Mouse (Mus musculus) B cell, adult 2 months (primary cell): ENCODE data around the gene Nr2c1.

Source experiments
- DNase-seq, 2 experiments: peaks; one replicate each; pipeline ENCODE4 v3.0.0; 2022

The Nr2c1 gene

DNA sequence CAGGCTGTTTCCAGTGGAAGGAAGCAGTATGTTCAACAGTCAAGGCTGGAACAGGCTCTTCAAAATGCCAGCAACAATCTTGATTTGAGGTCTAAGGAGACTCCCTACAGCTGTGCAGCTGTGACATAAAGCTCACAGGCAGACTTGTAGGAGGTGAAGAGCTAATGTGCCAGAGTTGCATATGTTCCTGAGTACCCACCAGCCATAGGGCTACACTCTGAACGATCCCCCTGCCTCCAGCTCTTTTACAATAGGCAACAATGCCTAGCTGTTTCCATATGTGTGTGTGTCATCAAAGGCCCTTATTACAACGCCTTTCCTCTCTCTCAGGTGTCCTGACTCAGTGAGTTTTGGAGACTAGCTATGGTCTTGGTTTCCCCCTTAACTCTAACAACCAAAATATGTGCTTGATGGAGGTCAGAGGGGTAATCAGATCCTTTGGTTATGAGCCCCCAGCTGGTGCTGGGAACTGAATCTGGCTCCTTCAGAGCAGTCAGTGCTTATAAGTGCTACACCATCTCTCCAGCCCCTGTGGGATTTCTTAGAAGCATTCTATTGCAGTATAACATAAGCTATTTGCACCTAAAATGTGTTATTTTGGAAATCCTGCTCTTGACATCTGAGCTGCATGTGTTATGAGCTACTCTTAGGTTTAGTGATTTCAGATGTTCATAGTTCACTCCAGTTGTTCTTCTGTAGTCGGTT is 7.4 kb upstream of the Nr2c1 start:
- DNase-seq = no peak

DNA sequence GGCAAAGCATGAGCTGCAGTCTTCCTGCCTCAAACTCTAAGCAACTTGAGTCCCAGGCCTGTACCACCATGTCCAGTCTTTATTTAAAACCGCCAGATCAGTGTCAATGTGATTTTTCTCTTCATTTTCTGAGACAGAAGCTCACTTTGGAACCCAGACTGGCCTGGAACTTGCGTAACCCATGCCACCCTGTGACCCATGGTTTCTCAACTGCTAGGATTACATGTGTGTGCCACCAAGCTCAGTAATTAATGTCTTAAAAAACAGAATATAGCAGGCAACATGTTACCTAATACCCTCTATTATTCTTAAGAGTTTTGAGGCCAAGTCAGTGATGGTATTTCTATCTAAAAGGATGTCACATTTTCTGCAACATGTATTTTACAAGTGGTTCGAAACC is 5.4 kb upstream of the Nr2c1 start:
- DNase-seq = no peak

DNA sequence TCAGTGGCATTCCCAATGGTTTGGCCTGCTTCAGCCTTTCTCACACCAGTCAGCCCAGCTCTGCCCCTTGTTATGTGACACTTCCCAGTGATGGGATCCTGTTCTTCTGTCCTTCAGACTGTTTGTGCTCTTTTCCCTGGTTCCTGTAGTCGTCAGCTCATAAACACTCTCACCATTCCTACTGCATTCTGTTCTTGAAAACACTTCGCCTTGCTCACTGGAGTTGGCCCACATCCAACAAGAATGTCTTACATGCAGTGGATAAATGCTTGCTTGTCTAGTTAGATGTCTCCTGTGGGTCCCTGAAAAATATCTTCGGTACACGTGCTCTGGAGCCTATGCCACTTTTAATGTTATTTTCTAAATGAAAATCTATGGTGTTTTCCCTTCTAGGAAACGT is 3.2 kb upstream of the Nr2c1 start:
- no peak for DNase-seq

DNA sequence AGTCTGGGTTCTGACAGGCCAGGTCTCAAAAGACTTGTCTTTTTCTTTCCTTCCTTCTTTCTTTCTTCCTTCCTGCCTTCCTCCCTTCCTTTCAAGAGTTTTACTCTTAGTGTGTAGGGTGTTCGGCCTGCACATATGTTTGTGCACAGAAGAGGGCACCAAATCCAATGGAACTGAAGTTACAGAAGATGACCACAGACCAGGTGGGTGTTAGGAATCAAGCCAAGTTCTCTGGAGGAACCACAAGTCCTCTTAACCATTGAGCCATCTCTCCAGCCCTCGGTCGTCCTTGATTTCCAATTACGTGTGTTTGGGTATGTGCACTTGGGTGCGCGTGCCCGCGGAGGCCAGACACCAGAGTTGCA is 450 bp upstream of the Nr2c1 start:
- no peak for DNase-seq

DNA sequence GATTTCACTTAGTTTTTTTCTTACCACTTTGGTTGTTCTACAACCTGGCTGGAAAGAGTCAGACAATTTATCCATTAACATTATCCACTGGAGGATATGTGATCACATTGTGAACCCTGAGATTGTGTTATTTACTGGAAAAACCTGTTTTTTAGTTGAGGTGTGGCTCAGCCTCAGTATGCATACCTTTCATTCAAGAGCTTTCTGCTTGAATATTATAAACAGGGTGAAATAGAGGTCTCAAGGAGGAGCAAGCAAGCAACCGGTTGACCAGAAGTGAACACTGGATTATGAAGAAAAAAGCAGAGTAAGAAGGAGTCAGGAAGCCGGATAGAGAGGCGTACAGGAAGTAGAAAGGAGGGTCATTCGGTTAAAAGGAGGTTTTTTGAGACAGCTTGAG is 3.7 kb downstream of the Nr2c1 start:
- no peak for DNase-seq

DNA sequence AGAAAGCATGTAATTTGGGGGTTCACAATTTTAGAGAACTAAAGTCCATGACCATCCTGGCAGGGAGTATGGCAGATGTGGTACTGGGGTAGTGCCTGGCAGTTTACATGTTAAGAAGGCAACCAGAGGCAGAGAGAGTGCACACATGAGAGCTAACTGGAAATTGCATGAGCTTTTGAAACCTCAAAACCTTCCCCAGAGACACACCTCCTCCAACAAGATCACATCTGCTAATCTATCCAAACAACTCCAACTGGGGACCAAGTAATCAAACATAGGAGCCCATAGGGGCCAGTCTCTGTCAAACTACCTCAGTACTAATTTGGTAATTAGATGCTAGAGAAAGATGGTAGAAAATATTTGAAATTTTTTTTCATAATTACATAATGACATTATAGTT is 6.0 kb downstream of the Nr2c1 start:
- no peak for DNase-seq

DNA sequence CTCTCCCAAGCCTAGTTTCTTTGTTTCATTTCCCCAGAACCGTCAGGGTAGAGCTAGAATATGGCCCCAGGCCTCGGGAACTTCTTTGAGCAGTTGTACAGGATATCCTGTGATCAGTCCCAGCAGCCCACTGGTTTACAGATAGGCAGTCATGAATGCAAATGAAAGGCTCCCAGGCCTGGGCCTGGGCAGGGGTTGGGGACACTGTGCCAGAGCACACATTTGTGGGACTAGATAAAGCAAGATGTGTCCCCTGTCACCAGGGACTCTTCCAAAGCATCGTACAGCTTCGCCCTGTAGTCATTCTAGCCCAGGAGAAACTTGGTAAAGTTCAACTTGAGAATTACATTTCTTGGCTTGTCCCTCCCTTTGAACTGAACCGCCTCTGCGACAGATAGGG is 11.1 kb downstream of the Nr2c1 start:
- DNase-seq = no peak

DNA sequence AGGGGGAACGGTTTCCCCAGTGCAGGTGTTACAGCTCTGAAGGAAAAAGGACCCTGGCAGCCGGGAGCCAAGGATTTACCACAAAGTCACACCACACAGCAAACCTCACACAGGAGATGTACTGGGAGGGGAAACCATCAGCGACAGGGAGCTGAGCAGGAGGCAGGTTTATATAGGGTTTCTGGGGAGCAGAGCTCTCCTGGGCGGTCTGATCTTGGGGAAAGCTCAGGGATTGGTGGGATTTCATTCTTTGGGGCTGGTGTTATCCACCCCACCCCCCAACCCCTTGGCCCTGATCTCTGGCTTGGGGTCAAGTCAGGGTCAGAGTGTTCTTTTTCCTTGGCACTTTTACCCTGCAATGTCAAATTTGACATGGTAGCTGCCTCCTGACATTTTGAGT is 11.6 kb downstream of the Nr2c1 start:
- DNase-seq = no peak

DNA sequence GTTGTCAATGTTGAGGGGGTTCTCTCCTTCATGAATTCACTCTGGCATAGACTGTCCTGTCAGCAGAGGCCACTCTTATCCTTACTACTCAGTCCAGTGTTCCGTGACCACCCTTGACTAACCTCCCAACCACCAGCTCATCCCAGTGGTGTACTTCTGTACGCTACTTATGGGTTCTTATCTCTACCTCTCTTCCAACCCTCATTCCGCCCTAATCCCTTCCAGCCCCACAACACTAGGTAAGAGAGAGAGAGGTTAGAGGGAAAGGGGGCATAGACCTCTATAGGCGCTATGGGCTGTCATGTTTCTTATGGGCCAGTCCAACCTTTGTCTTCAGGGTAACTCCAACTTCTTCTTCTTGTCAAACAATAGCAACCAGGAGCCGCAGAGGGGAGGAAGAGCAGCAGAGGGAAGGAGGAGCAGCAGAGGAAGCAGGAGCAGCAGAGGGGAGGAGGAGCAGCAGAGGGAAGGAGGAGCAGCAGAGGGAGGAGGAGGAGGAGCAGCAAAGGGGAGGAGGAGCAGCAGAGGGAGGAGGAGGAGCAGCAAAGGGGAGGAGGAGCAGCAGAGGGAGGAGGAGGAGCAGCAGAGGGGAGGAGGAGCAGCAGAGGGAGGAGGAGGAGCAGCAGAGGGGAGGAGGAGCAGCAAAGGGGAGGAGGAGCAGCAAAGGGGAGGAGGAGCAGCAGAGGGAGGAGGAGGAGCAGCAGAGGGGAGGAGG is 13.4 kb downstream of the Nr2c1 start:
- DNase-seq = no peak

DNA sequence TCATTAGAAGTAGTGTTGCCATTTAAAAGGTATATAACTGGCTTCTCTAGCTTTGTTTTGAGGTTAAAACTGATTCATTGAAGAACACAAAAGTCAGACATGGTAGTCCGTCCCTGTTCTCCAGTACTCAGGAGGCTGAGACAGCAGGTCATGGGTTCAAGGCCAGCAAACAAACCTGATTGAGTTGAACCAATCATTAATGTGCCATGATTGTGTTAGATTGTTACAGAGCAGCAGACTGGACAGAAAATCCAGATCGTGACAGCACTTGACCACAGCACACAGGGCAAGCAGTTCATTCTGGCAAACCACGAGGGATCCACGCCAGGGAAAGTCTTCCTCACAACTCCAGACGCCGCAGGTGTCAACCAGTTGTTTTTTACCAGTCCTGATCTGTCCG is 14.2 kb downstream of the Nr2c1 start:
- DNase-seq = no peak

DNA sequence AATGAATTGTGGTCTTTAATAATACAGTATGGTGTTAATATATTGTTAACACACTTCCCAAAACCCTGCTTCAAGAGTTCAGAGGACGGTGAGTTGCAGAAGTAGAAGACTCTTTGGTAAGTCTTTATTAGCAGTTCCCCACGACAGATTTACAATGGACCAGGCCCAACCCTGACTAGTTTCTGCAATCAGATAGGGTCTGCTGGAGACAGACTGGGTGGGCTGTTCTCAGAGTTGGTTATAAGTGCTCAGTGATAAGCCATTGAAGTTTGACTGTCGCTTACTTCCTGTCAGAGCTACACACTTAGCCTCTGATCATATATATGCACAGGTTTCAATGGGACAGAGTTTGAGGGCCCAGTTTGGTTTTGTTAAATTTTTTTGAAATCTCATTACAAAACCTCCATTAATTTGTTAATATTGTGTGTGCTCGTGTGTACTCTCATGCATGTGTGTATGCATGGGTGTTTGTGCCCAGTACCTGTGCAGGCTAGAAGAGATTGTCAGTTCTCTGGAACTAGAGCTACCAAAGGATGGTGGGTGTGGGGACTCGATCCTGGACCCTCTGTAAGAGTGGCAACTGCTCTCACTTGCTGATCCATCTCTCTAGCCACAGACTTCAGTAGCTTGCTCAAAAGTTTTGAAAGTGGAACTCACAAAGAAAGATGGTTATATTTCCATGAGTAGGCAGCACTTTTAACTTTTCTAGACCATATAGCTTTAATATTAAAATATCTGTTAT is 16.5 kb downstream of the Nr2c1 start:
- no peak for DNase-seq

DNA sequence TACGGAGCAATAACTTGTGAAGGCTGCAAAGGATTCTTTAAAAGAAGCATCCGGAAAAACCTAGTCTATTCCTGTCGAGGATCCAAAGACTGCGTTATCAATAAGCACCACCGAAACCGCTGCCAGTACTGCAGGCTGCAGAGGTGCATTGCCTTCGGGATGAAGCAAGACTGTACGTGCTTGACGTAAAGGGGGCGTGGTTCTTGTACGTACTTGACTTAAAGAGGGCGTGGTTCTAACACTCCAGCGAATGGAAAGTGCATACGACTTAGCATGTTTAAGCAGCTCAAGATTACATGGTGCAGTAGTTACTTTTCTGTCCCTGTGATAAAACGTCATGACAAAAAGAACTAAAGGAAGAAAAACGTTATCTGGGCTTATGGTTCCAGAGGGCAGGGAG is 17.6 kb downstream of the Nr2c1 start:
- DNase-seq = no peak

DNA sequence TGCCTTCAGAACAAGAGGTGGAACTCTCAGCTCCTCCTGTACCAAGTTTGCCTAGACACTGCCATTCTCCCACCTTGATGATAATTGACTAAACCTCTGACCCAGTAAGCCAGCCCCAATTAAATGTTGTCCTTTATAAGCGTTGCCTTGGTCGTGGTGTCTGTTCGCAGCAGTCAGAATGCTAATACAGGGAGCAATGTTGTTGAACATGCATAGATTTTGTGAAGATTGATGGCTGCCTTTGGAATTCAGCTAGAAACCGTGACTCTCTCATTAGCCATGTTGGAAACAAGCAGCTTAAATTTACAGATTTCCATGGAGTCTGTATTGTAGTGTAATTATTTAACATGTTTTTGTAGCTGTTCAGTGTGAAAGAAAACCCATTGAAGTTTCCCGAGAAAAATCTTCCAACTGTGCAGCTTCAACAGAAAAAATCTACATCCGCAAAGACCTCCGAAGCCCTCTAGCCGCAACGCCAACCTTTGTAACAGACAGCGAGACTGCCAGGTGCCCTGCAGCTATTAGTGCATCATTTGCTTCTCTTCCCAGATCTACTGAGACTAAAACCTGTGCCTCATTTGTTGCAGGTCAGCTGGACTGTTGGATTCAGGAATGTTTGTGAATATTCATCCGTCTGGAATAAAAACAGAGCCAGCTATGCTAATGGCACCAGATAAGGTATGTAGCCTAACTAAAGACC is 19.4 kb downstream of the Nr2c1 start:
- DNase-seq = no peak

DNA sequence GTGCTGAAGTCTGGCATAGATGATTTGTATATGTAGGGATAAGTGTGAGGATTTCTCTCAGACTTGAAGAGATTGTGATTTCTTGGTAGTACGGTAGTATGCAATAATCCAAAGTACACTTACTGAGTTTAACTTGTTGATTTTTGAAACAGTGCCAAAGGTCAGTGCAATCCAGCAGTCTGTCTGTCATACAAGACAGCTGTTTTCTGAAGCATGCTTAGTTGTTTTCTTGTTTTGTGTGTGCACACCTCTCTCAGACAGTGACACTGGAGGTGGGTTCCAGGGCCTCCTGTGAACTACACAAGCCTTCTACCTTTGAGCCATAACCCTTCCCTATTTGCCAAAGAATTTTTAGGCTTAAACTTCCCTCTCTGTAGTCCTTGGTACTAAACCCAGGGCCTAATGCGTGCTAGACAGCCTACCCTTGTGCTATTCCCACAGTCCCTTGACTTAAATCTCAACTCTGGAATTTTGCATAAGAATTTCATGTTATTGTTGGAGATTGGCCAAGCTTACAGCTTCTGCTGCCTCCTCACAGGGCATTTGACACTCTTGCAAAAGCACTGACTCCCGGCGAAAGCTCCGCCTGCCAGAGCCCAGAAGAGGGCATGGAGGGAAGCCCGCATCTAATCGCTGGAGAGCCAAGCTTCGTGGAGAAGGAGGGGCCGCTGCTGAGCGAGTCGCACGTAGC is 23.8 kb downstream of the Nr2c1 start:
- DNase-seq = no peak

DNA sequence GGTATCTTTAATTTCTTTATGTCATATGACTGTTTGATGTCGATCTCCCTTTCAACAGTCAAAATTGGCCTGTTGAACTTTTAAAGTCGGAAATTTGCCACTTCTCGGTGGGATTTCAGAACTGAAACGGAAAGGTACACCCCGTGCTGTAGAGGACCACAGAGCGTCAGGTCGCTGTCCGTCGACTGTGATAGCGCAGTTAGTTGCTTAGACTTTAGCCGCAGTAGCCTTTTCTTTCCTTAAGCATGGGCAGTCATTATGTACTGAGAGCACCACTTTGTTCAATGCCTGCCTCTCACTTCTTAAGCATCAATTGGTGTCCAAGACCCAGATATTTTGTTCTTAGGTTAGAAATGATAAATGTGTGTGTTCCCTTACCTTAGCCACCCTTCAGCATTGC is 24.3 kb downstream of the Nr2c1 start:
- DNase-seq = no peak

DNA sequence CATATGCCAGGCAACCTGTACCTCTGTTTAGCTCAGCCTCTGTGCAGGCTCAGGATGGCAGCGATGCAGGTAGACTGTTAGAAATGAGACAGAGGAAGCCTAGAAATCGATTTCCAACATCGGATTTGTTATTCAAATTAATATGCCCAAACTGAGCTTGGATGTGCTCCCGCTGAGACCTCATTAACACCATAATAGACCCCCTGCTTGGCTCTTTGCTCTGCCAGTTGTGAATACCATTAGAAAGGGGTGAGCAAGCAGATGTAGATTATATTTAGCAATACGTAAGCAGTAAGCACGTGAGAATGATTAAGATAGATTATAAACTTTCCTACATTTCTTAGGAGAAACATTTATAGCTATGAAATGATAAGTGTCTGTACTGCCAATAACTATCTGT is 24.9 kb downstream of the Nr2c1 start:
- DNase-seq = no peak

DNA sequence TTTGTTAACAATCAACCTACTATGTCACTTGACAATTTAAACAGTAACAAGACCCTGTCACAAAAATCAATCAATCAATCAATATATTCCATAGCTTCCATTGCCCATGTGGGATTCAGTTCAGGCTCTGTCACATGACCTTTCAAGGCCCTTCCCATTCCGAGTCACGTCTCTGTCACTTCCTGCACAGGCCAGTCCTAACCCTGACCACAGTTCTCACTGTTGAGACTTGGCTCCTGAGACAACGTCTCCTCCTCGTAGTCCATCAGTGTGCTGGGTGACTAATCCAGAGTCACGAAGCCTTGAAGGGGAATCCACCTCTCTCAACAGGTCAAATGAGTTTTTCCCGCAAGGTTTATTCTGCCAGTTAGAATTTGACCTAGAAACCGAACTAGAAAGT is 26.8 kb downstream of the Nr2c1 start:
- DNase-seq = no peak

DNA sequence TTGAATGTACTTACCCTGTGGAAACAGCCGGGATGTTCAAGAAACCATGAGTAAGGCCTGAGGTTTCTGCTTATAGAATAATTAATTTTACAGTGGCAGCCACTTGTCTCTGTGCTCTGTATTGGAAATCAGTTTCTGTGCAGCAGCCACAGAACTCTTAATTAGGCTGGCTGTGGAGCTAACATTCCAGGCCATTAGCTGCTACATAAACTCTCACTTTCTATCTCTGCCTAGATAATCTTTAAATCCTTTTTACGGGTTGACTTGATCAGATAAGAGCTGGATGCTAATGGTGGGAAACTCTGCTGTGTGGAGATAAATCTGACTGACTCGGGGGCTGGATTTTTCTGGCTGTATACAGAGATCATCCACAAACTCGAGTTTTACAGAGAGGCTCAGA is 35.4 kb downstream of the Nr2c1 start:
- DNase-seq = no peak

DNA sequence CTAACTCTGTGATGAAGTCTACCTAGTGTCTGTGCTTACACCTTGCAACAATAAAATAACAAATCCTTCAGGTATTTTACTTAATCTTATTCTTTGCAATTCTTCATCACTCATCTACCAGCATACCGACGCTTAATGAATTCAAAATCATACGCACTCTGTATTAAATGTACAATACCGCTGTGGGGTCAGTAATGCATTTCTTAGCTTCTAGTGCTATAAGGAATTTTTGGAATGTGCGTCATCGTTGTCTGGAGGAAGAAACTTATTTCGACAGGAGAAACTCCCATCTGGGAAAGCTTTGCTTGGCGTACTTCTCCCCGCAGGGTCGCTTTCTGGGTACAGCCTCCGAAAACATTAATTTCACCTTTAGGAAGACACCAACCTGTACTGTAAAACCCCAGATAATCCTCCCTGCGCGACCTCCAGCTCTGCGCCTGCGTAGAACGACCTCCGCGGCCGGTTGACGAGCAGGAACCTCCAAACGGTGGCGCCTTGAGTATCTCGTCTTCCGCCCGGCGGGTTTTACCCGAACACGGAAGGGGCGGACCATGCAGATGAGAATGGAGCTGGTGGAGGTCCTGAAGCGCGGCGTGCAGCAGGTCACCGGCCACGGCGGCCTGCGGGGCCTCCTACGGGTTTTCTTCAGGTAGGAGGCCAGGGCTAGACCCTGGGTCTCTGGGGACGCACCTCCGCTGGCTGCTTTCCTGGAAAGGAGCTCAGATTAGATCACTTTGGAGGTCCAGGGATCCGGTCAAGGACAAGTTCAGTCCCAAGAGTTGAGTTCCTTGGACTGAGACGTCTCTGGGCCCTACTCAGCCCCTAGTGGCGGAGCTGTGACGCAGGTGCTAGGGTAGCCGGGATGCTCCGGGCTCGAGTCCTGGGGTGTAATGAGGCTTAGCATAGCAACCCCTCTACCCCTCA is 50.9 kb downstream of the Nr2c1 start, which contains the start of gene Ndufa12:
Gene Ndufa12 (plus strand): TSS at position 239 of the 924 bp plus-strand sequence.
- peak; percentile 98 for DNase-seq

DNA sequence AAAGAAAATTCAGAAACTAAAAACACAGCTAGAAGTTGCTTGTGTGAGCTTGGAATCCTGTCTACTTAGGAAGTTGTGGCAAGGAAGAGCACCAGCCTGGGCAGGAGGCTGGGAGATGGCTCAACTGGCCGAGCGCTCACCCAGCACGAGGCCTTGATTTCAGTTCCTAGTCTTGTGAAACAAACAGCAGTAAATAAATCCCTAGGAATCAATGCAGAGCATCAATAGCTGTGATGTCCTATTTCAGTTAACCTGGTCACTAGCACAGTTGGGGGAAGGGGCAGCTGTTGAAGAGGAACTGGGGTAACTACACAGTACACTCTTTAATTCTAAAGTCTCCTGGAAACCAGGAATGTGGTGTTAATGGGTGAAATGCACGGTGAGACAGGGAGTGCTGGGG is 57.1 kb downstream of the Nr2c1 start:
- DNase-seq = no peak

DNA sequence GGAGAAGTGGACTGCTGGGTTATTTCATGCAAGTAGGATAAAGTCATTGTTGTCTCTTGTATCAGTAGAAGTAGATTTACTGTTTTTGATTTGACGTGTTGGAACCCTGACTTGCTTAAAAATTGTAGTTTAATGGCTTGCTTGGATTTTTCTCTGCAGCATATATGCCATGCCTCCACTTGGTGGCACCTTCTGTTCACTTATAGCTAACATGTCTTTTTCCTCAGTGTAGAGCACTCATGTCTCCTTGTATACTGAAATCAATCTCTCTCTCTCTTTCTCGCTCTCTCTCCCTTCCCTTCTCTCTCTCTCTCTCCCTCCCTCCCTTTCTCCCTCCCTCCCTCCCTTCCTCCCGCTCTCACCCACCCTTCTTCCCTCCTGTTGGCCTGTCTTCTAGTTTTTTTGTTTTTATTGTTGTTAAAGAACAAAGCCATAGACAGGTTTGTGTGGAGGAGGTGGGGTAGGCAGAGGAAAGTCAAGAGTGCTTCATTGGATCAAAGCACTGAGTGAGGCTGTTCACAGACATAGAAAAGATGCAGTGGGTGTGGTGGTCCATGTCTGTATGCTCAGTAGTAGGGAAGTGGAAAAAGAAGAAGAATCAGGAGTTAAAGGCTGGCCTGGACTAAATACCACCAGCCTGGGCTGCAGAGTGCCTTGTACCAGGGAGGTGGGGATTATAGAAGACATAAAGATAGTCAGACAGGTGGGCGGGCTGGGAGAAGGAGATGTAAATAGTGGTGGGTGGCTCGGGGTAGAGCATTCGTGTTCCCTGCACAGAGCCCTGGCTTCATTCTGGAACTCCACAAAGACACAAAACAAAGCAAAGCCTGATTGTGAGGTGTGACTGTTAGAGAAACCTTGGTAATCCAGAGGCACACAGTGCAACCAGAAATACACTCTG is 63.1 kb downstream of the Nr2c1 start:
- no peak for DNase-seq
